Mouse (Mus musculus) C2C12 (cell line): Measurements from ENCODE around the gene Elp5.

Experiments used
- MAX ChIP-seq: IDR thresholded peaks from one replicate; pipeline ENCODE4 v1.6.1; 2011; ENCODE audit warnings: mild to moderate bottlenecking, control low read depth
- MYOG ChIP-seq: IDR thresholded peaks from one replicate; pipeline ENCODE4 v1.6.1; 2011; ENCODE audit not compliant: control insufficient read depth, insufficient read length; ENCODE audit errors: extremely low read depth

DNA sequence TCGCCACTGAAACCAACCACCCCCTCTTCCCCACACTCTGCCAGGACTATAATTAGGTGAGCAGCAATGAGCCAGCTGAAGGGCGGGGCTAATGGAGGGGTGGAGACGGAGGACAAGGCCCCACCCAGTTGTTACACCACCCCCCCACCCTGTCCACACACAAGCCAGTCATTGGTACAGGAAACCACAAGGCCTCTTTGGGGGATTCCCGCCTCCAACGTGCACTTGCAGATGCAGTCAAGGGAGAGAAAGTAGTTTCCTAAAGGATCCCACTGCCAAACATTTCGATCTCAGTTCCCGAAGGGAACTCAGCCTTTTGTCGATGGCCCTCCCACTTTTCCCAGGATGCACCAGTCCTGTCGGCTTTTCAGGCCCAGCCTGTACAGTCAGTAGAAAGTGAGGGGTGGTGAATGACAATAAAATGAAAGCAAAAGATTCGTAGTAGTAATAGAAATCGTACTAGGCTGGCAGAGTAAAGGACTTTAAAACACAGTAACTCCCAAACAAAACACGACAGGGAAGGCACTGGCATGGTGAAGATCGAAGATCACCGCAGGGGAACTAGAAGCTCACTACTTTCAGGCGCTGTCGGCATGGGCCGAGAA lies 62.6 kb downstream of the Elp5 start:
- no peak for TF ChIP-seq MYOG
- peak; percentile 72 for TF ChIP-seq MAX
